Mouse (Mus musculus) heart, postnatal 4 days (tissue): ENCODE data around the gene Mettl21e. TPM values are rescaled to one million over a fixed set of nuclear protein-coding genes. Genes with fewer than 3 reads are reported as not detected.

Experiments used
- total RNA-seq, 2 experiments: library from RNA; stranded (reverse); gene quantifications; 2 replicates each; pipeline ENCODE4 v1.2.3; 2021

Gene Mettl21e
- total RNA-seq, 2 experiments from 2014 or later = not detected

Other genes with a start within 250 kb of the Mettl21e start
- not detected for gene Mettl21c, start 198.9 kb downstream of the Mettl21e start, total RNA-seq
- gene Gm8251, start 157.0 kb downstream of the Mettl21e start, total RNA-seq = under 1 TPM in 1 of 2 experiments, not detected in 1; 0.05 TPM
- 10 to 100 TPM; 17.2 to 20.7 TPM for gene Tex30, start 116.5 kb downstream of the Mettl21e start, total RNA-seq
- gene Kdelc1, start 100.2 kb downstream of the Mettl21e start, total RNA-seq = 10 to 100 TPM; 26.7 to 28.9 TPM
- 10 to 100 TPM; 11.3 to 13.8 TPM for gene Bivm, start 100.0 kb downstream of the Mettl21e start, total RNA-seq
- 10 to 100 TPM; 16.9 to 20.1 TPM for gene Ercc5, start 71.2 kb downstream of the Mettl21e start, total RNA-seq